Mouse (Mus musculus): ENCODE measurements around the gene Olfr1214. TPM values are rescaled to one million over a fixed set of nuclear protein-coding genes. Genes with fewer than 3 reads are reported as not detected.

Olfr1214 gene
- polyA plus RNA-seq, 1 experiment from 2014 or later, result not detected

Other genes with a start within 250 kb of the Olfr1214 start
- not detected in 2 replicates for gene Olfr1198, start 241.3 kb downstream of the Olfr1214 start, polyA plus RNA-seq (2015; fragmentation: Nextera tagmentation; extraction: Ambion mirVana)
- not detected in 2 replicates for gene Olfr1199, start 232.2 kb downstream of the Olfr1214 start, polyA plus RNA-seq (2015; fragmentation: Nextera tagmentation; extraction: Ambion mirVana)
- not detected in 2 replicates for gene Olfr1200, start 222.2 kb downstream of the Olfr1214 start, polyA plus RNA-seq (2015; fragmentation: Nextera tagmentation; extraction: Ambion mirVana)
- gene Olfr1201, start 199.6 kb downstream of the Olfr1214 start, polyA plus RNA-seq (2015; fragmentation: Nextera tagmentation; extraction: Ambion mirVana), result not detected in 2 replicates
- not detected in 2 replicates for gene Olfr1202, start 178.2 kb downstream of the Olfr1214 start, polyA plus RNA-seq (2015; fragmentation: Nextera tagmentation; extraction: Ambion mirVana)
- gene Olfr1205, start 162.9 kb downstream of the Olfr1214 start, polyA plus RNA-seq (2015; fragmentation: Nextera tagmentation; extraction: Ambion mirVana), result not detected in 2 replicates
- not detected in 2 replicates for gene Olfr1204, start 143.4 kb downstream of the Olfr1214 start, polyA plus RNA-seq (2015; fragmentation: Nextera tagmentation; extraction: Ambion mirVana)
- not detected in 2 replicates for gene Olfr1206, start 129.4 kb downstream of the Olfr1214 start, polyA plus RNA-seq (2015; fragmentation: Nextera tagmentation; extraction: Ambion mirVana)
- not detected in 2 replicates for gene Olfr1208, start 90.3 kb downstream of the Olfr1214 start, polyA plus RNA-seq (2015; fragmentation: Nextera tagmentation; extraction: Ambion mirVana)
- not detected in 2 replicates for gene Olfr1209, start 77.5 kb downstream of the Olfr1214 start, polyA plus RNA-seq (2015; fragmentation: Nextera tagmentation; extraction: Ambion mirVana)
- not detected in 2 replicates for gene Olfr1211, start 54.5 kb downstream of the Olfr1214 start, polyA plus RNA-seq (2015; fragmentation: Nextera tagmentation; extraction: Ambion mirVana)
- gene Olfr1212, start 38.7 kb downstream of the Olfr1214 start, polyA plus RNA-seq (2015; fragmentation: Nextera tagmentation; extraction: Ambion mirVana), result not detected in 2 replicates
- gene Gm13762, start 12.4 kb downstream of the Olfr1214 start, polyA plus RNA-seq (2015; fragmentation: Nextera tagmentation; extraction: Ambion mirVana), result not detected in 2 replicates
- gene Olfr1215, start 14.3 kb upstream of the Olfr1214 start, polyA plus RNA-seq (2015; fragmentation: Nextera tagmentation; extraction: Ambion mirVana), result not detected in 2 replicates
- gene Olfr1216, start 25.7 kb upstream of the Olfr1214 start, polyA plus RNA-seq (2015; fragmentation: Nextera tagmentation; extraction: Ambion mirVana), result not detected in 2 replicates
- gene Olfr1217, start 39.4 kb upstream of the Olfr1214 start, polyA plus RNA-seq (2015; fragmentation: Nextera tagmentation; extraction: Ambion mirVana), result not detected in 2 replicates
- gene Olfr1218, start 68.5 kb upstream of the Olfr1214 start, polyA plus RNA-seq (2015; fragmentation: Nextera tagmentation; extraction: Ambion mirVana), result not detected in 2 replicates
- gene Olfr1219, start 90.9 kb upstream of the Olfr1214 start, polyA plus RNA-seq (2015; fragmentation: Nextera tagmentation; extraction: Ambion mirVana), result not detected in 2 replicates
- gene Olfr1220, start 114.2 kb upstream of the Olfr1214 start, polyA plus RNA-seq (2015; fragmentation: Nextera tagmentation; extraction: Ambion mirVana), result not detected in 2 replicates
- gene Olfr1221, start 124.6 kb upstream of the Olfr1214 start, polyA plus RNA-seq (2015; fragmentation: Nextera tagmentation; extraction: Ambion mirVana), result not detected in 2 replicates
- gene Olfr1222, start 140.4 kb upstream of the Olfr1214 start, polyA plus RNA-seq (2015; fragmentation: Nextera tagmentation; extraction: Ambion mirVana), result not detected in 2 replicates
- gene Olfr1223, start 158.9 kb upstream of the Olfr1214 start, polyA plus RNA-seq (2015; fragmentation: Nextera tagmentation; extraction: Ambion mirVana), result not detected in 2 replicates
- not detected in 2 replicates for gene Olfr1224-ps1, start 171.4 kb upstream of the Olfr1214 start, polyA plus RNA-seq (2015; fragmentation: Nextera tagmentation; extraction: Ambion mirVana)
- gene Olfr1225, start 182.0 kb upstream of the Olfr1214 start, polyA plus RNA-seq (2015; fragmentation: Nextera tagmentation; extraction: Ambion mirVana), result not detected in 2 replicates
- not detected in 2 replicates for gene Olfr1226, start 207.4 kb upstream of the Olfr1214 start, polyA plus RNA-seq (2015; fragmentation: Nextera tagmentation; extraction: Ambion mirVana)

All from liver, embryonic 16.5 days (tissue).